Mouse (Mus musculus) right cerebral cortex, adult 2 months (tissue): ENCODE measurements around the gene Sept8.
"Not testable (repeated sequence)": the region's sequence is repeated elsewhere in the genome, so short reads cannot be mapped to it uniquely, and the experiment has no call there.

ENCODE experiments used
- DNase-seq, 2 experiments: peaks; one replicate each; pipeline ENCODE4 v3.0.0; 2021 to 2022; ENCODE audit warnings: low spot score in 2 of 2

The Sept8 gene

DNA sequence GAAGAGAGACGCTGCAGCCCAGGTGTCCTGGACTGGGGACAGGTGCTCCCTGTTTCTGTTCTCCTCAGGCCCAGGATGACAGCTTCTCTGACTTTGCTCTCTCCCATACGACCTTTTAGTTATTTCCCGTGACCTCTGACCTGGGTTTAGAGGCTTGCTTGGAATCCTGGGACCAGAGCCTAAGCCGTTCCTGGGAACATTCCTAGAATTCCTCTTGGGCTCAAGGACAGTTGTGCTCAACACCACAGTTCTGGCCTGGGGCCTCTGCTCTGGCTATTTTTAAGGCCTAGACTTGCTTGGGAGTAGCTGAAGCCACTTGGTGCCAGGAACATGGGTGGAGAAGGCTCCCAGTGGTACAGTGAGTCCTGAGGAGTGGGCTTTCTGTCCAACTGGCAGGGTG, 6.4 kb downstream of the Sept8 start:
- DNase-seq = no peak

DNA sequence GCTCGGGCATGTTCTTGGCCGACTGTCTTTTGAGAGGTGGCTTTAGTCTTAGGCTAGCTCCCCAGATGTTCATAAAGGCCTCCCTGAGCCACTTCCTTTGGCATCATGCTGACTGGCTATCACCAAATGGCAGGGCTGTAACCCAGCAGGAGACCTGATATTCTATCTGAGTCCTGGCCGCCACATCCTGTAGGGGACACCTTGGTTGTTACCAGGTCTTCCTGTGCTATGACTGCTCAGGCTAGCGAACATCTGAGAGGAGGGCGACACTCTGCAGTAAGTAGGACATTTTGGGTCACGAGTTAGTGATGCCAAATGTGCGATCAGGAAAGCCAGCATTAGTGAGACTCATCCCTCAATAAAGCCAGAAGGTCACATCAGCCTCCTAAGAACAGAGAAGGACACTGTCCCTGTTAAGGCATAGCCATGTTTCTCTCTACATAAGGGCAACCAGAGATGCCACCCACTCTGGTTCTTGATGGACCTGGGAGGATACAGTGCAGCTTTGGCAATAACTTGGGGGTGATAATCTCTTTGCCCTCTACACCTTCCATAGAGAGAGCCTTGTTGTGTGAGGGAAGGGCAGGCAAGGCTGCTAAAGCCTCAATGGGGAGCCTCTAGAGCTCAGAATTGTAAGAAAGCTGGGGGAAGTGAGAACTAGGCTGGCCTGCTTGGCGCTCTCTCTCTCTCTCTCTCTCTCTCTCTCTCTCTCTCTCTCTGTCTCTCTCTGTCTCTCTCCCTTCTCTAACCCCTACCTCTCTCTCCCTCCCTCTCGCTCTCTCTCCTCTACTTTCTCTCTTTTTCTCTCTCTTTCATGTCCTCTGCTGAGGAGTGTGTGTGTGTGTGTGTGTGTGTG, 9.6 kb downstream of the Sept8 start:
- DNase-seq = no peak

DNA sequence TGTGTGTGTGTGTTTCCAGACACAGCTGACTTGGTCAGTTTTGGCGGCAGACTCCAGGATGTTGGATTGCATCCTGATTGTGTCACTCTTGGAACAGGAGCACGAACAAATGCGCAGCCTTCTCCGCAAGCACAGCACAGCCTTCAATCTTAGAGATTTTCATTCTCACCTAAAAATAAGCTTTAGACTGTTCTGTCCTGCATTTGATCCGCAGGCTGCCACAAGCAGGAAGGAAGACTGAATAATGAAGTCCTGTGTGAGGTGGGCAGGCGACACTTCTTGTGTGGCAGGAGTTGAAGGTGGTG, 10.1 kb downstream of the Sept8 start:
- peak; percentile 59 to 70 for DNase-seq

DNA sequence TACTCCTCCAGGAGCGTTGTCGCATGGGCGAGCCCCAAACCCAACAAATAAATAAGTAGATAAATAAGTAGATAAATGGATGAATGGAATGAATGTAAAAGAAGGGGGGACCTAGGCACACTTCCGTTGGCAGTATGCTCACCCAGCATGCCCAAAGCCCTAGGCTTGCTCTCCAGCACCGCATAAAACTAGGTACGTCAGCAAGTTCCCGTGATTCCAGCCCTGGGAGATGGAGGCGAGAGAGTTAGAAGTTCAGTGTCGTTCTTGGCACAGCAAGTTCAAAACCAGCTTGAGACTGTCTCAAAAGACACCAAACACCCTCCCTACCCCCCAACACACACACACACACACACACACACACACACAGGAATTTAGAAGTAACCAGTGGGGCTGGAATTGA, 10.9 kb downstream of the Sept8 start:
- DNase-seq = no peak

DNA sequence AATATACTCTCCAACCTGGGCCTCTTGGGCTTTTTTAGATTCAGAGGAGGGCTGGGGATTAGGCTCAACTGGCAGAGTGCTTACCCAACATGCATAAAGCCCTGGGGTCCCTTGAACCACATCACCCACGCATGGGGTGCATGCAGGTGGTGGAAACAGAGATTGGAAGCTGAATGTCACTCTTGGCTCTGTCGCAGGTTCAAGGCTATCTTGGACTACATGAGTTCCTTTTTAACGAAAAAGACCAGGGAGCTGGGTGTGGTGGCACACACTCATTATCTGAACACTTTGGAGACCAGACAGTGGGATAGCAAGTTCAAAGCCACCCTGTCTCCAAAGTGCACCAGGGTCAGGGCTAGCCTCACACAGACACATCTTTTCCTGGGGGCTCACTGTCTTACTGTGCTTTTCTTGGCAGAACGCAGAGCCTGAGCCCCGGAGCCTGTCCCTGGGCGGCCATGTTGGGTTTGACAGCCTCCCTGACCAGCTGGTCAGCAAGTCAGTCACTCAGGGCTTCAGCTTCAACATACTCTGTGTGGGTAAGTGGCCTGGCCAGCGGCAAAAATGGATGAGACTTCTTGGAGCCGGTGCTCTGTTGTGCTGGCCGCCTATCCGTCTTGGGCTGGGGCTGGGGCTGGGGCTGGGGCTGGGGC, 12.6 kb downstream of the Sept8 start:
- DNase-seq = no peak

DNA sequence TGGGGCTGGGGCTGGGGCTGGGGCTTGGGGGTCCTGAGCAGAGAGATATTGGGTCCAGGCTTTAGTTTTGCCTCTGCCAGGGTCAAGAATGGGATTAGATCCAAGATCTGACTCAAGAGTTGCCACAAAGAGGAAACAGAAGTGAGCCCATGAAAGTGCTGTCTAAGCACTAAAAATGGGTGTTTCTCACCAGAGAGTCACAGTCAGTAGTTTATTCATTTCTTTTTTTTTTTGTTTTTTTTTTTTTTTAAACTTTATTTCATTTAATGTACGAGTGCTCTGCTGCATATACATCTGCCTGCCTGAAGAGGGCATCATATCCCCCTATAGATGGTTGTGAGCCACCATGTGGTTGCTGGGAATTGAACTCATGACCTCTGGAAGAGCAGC, 13.2 kb downstream of the Sept8 start:
- no peak for DNase-seq

DNA sequence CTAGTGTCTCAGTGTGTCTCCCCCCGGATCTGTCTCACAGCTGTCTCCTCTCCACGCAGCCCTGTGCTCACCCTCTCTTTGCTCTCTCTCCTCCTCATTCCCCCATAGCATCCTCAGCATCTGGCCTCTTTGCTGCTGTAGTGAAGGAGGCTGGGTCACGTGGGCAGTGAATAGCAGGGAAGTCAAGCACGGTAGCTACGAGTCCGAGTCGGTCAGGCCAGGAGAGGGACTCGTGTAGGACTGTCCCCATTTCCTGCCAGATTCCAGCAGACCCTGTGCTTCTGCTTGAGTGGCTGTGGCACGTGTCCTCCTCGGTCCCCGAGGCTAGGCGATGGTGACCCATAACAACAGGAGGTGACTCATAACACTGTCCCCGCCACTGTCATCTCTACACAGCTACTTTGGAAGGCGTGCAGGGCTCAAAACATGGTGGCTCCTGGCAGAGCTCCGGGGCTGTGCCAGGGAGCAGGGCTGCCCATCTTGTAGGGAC, 20.0 kb downstream of the Sept8 start:
- DNase-seq = no peak

DNA sequence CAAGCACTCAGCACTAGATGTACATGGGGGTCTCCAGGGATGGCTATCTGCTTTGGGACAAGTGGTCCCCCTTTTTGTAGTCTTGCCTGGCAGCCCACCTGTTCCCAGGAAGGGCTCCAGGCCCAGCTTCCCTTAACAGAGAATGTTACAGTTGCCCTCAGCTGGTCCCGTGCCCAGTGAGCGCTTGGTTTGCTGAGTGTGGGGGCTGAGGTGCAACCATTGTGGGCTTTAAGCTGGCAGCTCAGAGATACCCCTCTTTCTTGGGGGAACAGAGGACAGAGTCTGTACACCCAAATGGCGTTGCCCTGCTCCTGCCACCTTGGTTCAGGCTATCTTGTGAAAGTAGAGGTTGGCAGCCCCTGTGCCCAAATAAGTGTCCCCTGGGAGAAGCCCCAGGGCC, 21.3 kb downstream of the Sept8 start:
- DNase-seq = no peak

DNA sequence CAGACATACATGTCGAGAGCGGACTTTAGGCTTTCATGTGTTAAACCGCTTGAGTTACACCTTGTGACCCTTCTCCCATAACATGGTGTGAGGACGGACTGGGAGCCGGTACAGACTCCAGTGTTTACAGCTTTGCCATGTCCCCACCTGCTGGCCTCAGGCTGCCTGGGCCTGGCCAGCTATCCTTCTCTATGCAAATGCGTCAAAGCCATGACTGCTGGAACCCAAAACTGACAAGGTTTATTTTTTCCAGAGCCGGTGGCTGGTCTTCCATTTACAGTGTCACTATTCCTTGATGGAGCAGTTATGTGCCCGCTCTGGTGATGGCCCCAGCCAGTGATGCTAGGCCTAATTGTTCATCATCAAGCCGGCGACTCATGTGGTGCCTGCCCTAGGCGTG, 22.2 kb downstream of the Sept8 start:
- DNase-seq = no peak

DNA sequence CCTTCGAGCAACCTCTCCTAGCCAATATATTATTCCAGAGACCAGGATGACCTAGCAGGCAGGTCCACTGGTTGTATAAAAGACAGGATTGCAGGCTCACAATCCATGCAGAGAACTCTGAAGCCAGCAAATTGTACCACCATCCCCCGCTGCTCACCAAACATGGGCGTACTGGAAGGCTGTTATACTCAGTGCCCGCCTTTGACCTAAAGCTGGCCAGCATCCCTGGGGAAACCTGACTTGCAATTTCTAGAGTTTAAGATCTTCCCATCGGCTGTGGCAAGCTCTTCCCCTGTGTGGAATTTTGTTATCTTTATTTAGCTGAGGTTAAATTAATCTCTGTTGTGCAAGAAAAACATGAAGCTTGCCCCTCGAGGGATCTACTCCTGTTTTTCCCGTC, 24.0 kb downstream of the Sept8 start:
- no peak for DNase-seq

DNA sequence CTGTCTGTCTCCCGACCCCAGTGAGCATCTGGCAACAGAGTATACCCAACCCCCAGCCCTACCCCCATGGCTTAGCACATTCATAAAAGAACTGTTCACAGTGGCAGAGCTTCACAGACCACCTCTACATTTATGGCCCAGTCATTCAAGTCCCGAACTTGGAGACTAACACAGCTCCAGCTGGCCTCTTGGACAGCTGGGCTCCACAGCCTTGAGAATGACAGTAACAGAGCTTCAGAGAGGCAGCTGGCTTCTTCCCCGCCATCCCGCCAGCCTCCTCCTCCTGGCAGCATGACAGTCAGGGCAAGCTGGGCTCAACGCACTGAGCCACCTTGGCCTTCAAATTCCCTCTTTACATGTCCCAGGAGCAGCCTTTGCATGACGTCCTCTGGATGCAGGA, 27.2 kb downstream of the Sept8 start:
- no peak for DNase-seq

DNA sequence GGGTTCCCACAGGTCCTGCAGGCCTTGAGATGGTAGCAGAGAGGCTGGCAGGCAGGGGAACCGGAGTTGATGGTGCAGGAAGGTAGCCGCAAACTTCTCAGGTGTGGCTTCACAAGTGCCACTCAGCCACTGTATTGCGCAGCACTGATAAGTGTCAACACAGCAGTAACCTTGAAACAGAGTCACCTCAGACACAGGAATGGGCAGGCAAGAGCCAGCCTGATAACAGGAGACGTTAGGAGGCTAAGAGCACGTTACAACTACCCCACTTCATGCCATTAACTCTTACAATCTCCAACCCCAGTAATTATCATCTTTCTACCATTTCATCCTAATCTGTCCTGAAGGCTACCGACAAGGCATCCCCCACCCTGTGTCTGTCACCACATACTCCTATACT, 28.5 kb downstream of the Sept8 start:
- DNase-seq = no peak

DNA sequence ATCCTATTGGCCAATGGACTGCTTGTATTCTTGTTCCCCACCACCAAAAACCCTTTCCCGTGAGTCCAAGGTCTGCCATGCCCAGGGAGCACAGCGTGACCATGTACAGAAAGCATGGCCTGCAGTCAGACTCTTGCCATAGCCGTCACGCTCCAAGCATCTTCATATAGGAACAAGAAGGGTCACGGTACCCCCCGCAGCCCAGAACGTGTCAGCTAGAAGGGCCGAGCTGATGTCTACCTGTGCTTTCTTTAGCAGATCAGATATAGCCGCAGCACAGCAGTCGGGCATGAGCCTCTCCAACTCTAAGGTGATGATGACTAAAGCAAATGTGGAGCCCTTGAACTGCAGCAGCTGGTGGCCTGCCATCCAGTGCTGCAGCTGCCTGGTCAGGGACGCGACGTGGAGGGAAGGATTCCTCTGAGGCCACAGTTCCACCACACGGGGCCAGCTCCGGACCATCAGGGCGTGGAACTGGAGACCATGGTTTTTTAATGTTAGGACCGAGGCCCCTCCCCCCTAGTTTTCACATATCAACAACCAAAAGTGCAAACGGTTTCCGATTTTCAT, 29.1 kb downstream of the Sept8 start:
- no peak for DNase-seq

DNA sequence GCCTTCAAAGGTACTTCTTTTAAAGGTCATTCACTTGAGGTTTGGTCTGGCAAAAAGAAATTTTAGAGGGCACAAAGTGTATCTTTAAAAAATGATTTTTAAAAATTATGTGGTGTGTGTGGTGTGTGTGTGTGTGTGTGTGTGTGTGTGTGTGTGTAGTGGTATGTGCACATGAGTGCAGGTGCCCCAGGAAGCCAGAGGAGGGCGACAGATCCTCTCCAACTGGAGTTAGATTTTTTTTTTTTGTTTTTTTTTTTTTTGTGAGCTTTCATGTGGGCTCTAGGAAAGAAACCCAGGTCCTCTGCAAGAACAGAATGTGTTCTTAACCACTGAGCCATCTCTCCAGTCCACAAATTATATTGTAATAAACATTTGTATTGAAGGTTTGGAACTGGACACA, 31.7 kb downstream of the Sept8 start:
- DNase-seq = no peak

DNA sequence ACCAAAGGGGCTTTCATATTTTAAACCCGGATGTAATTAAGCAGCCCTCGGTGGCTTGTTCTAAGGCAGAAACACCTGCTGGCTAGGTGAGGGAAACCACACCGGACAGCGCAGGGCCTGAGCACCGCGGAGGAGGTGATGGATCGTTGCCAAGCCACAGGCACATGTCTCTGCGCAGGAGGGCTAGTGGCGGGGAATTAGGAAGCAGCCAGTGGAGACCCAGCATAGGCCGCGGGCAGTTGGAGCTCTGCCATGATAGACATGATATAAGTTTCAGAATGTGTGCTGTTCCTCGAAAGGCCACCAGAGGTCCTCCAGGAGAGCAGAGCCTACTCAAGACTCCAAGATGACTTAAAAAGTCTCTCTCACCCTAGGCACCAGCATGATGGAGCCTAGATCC, 32.7 kb downstream of the Sept8 start:
- no peak for DNase-seq

DNA sequence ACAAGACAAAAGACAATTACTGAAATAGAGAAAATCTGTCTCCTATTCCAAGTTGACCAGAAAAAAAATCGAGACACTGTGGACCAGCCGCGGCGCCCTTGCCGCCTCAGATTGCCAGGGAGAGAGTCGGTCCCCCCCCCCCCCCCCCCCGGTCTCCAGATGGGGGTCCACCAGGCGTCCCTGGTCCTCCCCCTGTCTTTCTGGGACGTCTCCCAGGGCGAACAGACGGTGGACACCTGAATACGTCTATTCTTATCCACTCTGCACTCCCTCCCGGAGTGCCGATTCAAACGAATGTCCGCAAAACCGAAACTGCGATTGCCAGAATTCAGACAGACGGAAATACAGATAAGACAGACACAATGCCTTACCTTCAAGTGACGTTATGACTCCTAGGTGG, 37.5 kb downstream of the Sept8 start:
- not testable (repeated sequence) for DNase-seq

DNA sequence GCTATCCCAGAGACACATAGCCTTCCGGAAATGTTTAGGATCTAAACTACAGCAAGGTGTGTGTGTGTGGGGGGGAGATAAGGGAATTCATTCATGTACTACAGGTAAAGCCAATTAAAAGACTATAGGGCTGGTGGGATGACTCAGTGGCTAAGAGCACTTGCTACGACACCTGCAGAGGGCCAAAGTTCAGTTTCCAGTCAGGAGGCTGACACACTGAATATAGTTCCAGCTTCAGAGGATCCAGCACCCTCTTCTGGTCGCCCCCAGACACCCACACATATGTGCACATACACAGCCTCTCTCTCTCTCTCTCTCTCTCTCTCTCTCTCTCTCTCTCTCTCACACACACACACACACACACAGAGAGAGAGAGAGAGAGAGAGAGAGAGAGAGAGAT, 38.9 kb downstream of the Sept8 start:
- not testable (repeated sequence) for DNase-seq

DNA sequence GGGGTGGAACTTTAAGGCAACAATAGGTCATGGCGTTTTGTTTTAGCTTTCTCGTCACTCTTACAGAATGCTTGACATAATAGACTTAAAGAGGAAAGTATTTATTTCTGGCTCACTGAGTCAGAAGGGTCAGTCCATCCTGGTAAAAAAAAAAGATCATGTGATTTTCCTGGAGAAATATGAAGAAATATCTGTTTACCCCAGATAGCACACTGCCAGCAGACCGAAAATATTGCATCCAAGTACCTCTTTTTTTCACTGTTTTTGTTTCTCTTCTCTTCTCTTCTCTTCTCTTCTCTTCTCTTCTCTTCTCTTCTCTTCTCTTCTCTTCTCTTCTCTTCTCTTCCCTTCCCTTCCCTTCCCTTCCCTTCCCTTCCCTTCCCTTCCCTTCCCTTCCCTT, 40.9 kb downstream of the Sept8 start:
- DNase-seq = not testable (repeated sequence)

DNA sequence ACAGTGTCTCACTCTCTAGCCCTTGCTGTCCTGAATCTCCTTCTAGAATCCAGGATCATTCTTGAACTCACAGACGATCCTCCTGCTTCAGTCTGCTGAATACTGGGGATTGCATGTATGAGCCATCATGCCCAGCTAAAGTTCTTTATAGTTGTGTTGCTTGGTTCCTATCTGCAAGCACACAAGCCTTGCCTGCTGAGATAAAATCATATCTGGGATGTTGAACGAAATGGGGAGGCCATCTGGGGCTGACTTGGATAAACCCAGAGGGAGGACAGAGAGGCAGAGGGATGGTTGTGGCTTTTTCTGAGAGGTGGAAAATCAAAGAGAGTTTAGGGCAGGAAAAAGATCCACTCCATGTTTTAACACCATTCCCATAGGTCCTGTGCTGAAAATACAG, 42.9 kb downstream of the Sept8 start:
- no peak for DNase-seq

DNA sequence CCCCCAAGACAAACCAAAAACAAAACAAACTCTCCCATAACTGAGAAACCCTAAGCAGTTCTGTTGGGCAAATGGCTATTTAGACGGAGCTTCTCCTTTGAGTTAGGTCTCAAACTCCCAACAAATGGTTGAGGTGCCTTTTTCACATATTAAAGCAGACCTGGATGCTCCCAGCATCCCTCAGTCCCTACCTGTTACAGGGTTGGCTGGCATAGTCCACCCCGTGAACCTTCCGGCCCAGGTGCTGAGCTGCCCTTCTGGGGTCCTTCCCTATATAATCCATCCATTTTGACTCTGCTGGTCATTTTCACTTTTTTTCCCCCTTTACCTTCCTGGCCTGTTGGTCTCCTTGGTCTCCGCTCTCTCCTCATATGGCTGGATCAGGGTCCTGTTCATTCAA, 47.6 kb downstream of the Sept8 start:
- DNase-seq = no peak

DNA sequence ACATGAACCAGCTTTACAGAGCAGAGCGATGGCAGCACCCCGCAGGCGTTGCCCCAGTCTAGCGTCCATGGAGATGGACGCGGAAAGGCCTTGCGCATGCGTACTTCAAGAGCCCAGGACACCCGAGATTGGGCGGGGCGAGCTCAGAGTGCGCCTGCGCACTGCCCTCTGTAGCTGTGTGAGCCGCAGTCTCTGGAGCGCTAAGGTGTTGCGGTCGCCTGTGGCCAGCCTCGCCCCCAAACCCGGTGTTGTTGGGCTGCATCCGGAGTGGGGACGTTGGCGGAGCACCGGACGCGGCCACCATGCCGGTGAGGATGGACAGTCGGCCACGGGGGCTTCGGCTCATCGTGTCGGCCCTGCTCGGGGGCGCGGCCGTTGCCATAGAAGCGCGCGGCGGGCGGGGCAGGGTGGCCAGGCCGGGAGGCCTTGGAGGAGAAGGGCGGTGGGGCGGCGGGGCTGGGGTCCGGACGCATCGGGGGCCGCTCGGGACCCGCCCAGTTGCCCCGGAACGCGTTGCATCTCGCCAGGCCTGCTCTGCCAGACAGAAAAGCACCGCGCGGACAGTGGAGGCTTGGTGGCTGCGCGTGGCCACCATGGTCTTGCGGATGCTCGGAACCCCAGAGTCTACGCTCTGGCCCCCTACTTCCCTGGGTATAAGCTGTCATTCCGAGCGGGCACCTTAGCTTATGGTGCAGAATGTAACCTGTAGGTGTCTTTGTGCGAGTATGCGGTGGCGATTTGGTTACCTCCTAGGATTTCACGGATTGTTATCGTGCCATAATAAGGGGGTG, 48.4 kb downstream of the Sept8 start, which contains the start of gene Kif3a:
TSS of gene Kif3a (plus strand) at position 156 of the 791 bp plus-strand sequence.
- DNase-seq = peak; percentile 94 to 97

DNA sequence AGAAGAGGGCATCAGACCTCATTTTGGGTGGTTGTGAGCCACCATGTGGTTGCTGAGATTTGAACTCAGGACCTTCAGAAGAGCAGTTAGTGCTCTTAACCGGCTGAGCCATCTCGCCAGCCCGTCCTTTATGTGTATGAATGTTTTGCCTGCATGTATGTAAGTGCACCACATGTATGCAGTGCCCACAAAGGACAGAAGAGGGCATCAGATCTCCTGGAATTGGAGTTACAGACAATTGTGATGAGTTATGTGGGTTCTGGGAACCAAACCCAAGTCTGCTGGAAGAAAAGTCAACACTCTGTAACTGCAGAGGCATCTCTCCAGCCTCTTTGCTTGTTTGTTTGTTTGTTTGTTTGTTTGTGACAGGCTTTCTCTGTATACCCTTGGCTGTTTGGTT, 61.5 kb downstream of the Sept8 start:
- no peak for DNase-seq
